Mouse (Mus musculus) splenic B cell, adult 2 months (primary cell): ENCODE results near the gene Pdcd4.
"Not testable (repeated sequence)": the region's sequence is repeated elsewhere in the genome, so short reads cannot be mapped to it uniquely, and the experiment has no call there.

Source experiments
- DNase-seq: peaks from one replicate; pipeline ENCODE4 v3.0.0-alpha.2; 2011; ENCODE audit warnings: low read depth, low spot score
- H3K27me3 ChIP-seq: 2 replicates; pipeline ENCODE4 v1.6.1; 2012; ENCODE audit warnings: mild to moderate bottlenecking, low read length, moderate library complexity, mixed read lengths; ENCODE audit not compliant: control insufficient read depth, poor library complexity, insufficient read depth, severe bottlenecking
- H3K36me3 ChIP-seq: 2 replicates; pipeline ENCODE4 v1.6.1; 2012; ENCODE audit warnings: mild to moderate bottlenecking, low read length, moderate library complexity, mixed read lengths; ENCODE audit not compliant: control insufficient read depth, poor library complexity, insufficient read depth, severe bottlenecking

The Pdcd4 gene

GRCm38 (mm10) chr19:53941139-53941538, 49.1 kb downstream of the Pdcd4 start:
- H3K27me3 ChIP-seq, result no peaks in the 10 kb centered on the region
- peaks cover 3% of the 10 kb centered on the region; the same call in 1 of the 2 replicates for H3K36me3 ChIP-seq
- no peak for DNase-seq

GRCm38 (mm10) chr19:53942342-53942741, 50.3 kb downstream of the Pdcd4 start:
- DNase-seq, result no peak
- H3K27me3 ChIP-seq, result no peaks in the 10 kb centered on the region
- H3K36me3 ChIP-seq, result peaks cover 3% of the 10 kb centered on the region; the same call in 1 of the 2 replicates

- no peaks in the 10 kb centered on the region for H3K27me3 ChIP-seq
- H3K36me3 ChIP-seq, result no peaks in the 10 kb centered on the region
- peak; percentile 100 for DNase-seq
Observed at GRCm38 (mm10) chr19:53943802-53944785, 52.1 kb downstream of the Pdcd4 start, which contains the start of the genes Shoc2 and Bbip1. TSS of gene Shoc2 (plus strand) at chr19:53944306. TSS of gene Bbip1 (minus strand) at chr19:53944627.

- H3K27me3 ChIP-seq, result no peaks in the 10 kb centered on the region
- DNase-seq, result no peak
Observed at GRCm38 (mm10) chr19:53944786-53945169, 52.7 kb downstream of the Pdcd4 start.

GRCm38 (mm10) chr19:53945171-53946042, 53.4 kb downstream of the Pdcd4 start:
- H3K27me3 ChIP-seq, result no peaks in the 10 kb centered on the region
- DNase-seq, result peak; percentile 49
- H3K36me3 ChIP-seq, result no peaks in the 10 kb centered on the region

More at GRCm38 (mm10) chr19:53944786-53945169, 52.7 kb downstream of the Pdcd4 start:
- no peaks in the 10 kb centered on the region for H3K36me3 ChIP-seq

- Histone ChIP-seq H3K27me3 (no peaks in the 10 kb centered on the region), H3K36me3 (no peaks in the 10 kb centered on the region)
- DNase-seq, result no peak
Observed at GRCm38 (mm10) chr19:53957513-53957912, 65.5 kb downstream of the Pdcd4 start.

GRCm38 (mm10) chr19:53962511-53962910, 70.5 kb downstream of the Pdcd4 start:
- H3K36me3 ChIP-seq, result no peaks in the 10 kb centered on the region

GRCm38 (mm10) chr19:53964347-53964746, 72.3 kb downstream of the Pdcd4 start:
- not testable (repeated sequence) for DNase-seq, H3K36me3 ChIP-seq, H3K27me3 ChIP-seq

More at GRCm38 (mm10) chr19:53962511-53962910, 70.5 kb downstream of the Pdcd4 start:
- DNase-seq, result no peak
- no peaks in the 10 kb centered on the region for H3K27me3 ChIP-seq

- no peaks in the 10 kb centered on the region for H3K36me3 ChIP-seq
- DNase-seq, result no peak
- no peaks in the 10 kb centered on the region for H3K27me3 ChIP-seq
Observed at GRCm38 (mm10) chr19:53964910-53965633, 73.0 kb downstream of the Pdcd4 start.

- DNase-seq, result no peak
- H3K36me3 ChIP-seq, result no peaks in the 10 kb centered on the region
- H3K27me3 ChIP-seq, result no peaks in the 10 kb centered on the region
Observed at GRCm38 (mm10) chr19:53969226-53969625, 77.2 kb downstream of the Pdcd4 start.

- Histone ChIP-seq H3K27me3 (no peaks in the 10 kb centered on the region), H3K36me3 (no peaks in the 10 kb centered on the region)
- no peak for DNase-seq
Observed at GRCm38 (mm10) chr19:53971938-53972337, 79.9 kb downstream of the Pdcd4 start.

GRCm38 (mm10) chr19:53973656-53974055, 81.6 kb downstream of the Pdcd4 start:
- DNase-seq, result no peak
- Histone ChIP-seq H3K36me3 (no peaks in the 10 kb centered on the region), H3K27me3 (no peaks in the 10 kb centered on the region)
